Mouse (Mus musculus) testis, adult 2 months (tissue): ENCODE measurements around the gene Camta2.

Experiments
- CTCF ChIP-seq: fragments of 200-500 bp; IDR thresholded peaks from 2 replicates; pipeline ENCODE4 v1.5.1; 2012; ENCODE audit warnings: low read depth, mild to moderate bottlenecking, inconsistent platforms, low read length, moderate library complexity; ENCODE audit not compliant: control insufficient read depth, insufficient read depth, insufficient replicate concordance
- POLR2A ChIP-seq: fragments of 200-500 bp; IDR thresholded peaks from 2 replicates; pipeline ENCODE4 v1.6.1; 2012; ENCODE audit warnings: low read depth, mild to moderate bottlenecking, inconsistent platforms, low read length, moderate library complexity; ENCODE audit not compliant: control insufficient read depth

GRCm38 (mm10) chr11:70630129-70630528 lies 57.8 kb downstream of the Camta2 start:
- no peak for TF ChIP-seq POLR2A
- TF ChIP-seq CTCF, result no peak
